Mouse (Mus musculus) CD4-positive naive resting alpha-beta T cell, adult 57 days (primary cell): Measurements from ENCODE around the gene Gm5930. TPM values are rescaled to one million over a fixed set of nuclear protein-coding genes. Genes with fewer than 3 reads are reported as not detected.

Experiments
- total RNA-seq: library from RNA; stranded (reverse); gene quantifications from one replicate; pipeline ENCODE4 v1.2.4, GENCODE M21; 2023

The Gm5930 gene
- not detected for total RNA-seq

DNA sequence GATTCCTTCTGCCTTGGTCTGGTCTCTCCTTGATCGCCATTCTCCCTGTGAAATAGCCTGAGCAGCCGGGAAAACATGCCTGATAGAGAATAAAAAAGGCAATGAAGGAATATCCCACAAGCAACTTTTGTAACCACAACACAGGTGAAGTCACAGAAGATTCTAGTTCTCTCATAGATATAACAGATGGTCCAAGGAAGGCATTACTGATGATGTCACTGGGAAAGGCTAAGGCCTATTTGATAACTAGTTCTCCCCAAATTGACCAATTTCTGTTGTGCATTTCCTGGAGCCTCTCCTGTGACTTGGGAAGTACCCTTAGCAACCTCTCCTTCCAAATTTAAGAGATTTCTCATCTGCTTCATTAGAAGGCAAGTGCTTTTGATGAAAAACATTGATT, at the start of gene Gm5930:
TSS of gene Gm5930 (minus strand) at position 101 of the 400 bp plus-strand sequence.

DNA sequence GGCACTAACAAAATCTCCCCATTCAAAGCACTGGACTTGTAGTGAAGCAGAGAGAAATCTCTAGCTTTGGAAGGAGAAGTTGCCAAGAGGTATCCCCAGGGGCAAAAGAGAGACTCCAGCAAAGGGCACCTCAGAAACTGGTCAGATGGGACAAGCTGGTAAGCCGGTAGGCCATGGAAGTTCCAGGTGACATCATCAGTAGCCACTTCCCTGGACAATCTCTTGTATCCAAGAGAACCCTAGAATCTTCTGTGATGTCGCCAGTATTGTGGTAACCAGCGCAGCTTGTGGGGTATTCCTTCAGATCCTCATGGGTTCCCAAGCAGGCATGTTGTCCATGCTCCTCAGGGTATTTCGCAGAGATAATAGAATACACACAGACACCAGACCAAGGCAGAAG, 26.7 kb upstream of the Gm5930 start, which contains the start of gene Gm8229:
TSS of gene Gm8229 (plus strand) at position 301 of the 400 bp plus-strand sequence.

DNA sequence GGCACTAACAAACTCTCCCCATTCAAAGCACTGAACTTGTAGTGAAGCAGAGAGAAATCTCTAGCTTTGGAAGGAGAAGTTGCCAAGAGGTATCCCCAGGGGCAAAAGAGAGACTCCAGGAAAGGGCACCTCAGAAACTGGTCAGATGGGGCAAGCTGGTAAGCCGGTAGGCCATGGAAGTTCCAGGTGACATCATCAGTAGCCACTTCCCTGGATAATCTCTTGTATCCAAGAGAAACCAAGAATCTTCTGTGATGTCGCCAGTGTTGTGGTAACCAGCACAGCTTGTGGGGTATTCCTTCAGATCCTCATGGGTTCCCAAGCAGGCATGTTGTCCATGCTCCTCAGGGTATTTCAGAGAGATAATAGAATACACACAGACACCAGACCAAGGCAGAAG, 53.1 kb downstream of the Gm5930 start, which contains the start of gene Gm8220:
TSS of gene Gm8220 (plus strand) at position 301 of the 400 bp plus-strand sequence.

Other genes with a start within 250 kb of the Gm5930 start
- gene Ear2, start 235.9 kb downstream of the Gm5930 start, total RNA-seq = 1.3 TPM
- gene Gm3327, start 214.7 kb downstream of the Gm5930 start, total RNA-seq = not detected
- gene Gm8212, start 140.9 kb downstream of the Gm5930 start, total RNA-seq = not detected
- not detected for gene 4930503E14Rik, start 125.3 kb downstream of the Gm5930 start, total RNA-seq
- not detected for gene Gm8220, start 53.0 kb downstream of the Gm5930 start, total RNA-seq
- not detected for gene Gm8229, start 26.8 kb upstream of the Gm5930 start, total RNA-seq
- gene Gm3371, start 72.1 kb upstream of the Gm5930 start, total RNA-seq = not detected
- not detected for gene Gm8232, start 95.1 kb upstream of the Gm5930 start, total RNA-seq
- not detected for gene BC061237, start 153.9 kb upstream of the Gm5930 start, total RNA-seq
- not detected for gene Gm17093, start 179.7 kb upstream of the Gm5930 start, total RNA-seq
- gene Gm8247, start 244.6 kb upstream of the Gm5930 start, total RNA-seq = not detected